Mouse (Mus musculus): ENCODE results near the gene Fam216b. TPM values are rescaled to one million over a fixed set of nuclear protein-coding genes. Genes with fewer than 3 reads are reported as not detected.

Fam216b gene
- polyA plus RNA-seq, 1 experiment from 2014 or later = 3.8 TPM

Other genes with a start within 250 kb of the Fam216b start
- gene Dnajc15, start 213.9 kb downstream of the Fam216b start, polyA plus RNA-seq (2015; fragmentation: Nextera tagmentation; extraction: Ambion mirVana) = 79.3 and 90.1 TPM in 2 replicates
- 0.32 TPM in 1 of 2 replicates, not detected in the other for gene Epsti1, start 184.8 kb downstream of the Fam216b start, polyA plus RNA-seq (2015; fragmentation: Nextera tagmentation; extraction: Ambion mirVana)
- gene Tnfsf11, start 219.0 kb upstream of the Fam216b start, polyA plus RNA-seq (2015; fragmentation: Nextera tagmentation; extraction: Ambion mirVana) = 0.09 TPM in 1 of 2 replicates, not detected in the other